Mouse (Mus musculus): ENCODE measurements around the gene Dnah1. TPM values are rescaled to one million over a fixed set of nuclear protein-coding genes. Genes with fewer than 3 reads are reported as not detected.
A peak's percentile ranks its signal among the peaks of the same experiment; 100 is the strongest.

Gene Dnah1
- polyA plus RNA-seq, 2 experiments = 0.13 to 0.14 TPM

DNA sequence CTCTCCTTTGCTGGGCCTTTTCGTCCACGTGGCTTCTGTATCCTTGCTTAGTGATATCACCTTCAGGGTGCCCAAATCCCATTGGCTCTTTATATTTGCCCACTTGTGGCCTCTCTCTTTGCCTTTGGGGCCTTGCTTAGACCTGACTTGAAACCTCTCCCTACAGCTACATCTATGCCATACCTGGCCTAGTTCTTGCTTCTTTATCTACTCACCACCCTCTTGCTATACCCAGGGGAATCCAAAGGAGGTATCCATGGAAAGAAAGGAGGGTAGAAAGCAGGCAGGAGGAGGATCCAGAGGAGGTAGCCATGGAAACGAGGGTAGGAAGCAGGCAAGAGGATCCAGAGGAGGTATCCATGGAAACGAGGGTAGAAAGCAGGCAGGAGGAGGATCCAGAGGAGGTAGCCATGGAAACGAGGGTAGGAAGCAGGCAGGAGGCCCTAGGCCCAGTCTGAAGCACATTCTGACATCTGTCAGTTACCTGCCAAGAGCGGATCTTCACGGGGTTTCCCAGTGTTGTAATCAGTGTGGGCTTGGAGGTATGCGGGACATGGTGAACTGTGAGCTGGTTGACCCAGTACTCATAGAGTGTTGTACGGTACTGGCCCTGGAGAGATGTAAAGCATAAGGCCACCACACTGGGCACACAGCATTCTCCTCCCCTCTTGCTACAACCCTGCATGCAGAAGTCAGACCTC is 55.2 kb downstream of the Dnah1 start:
- H3K4me1 ChIP-seq (replicated peaks; ENCODE audit: control insufficient read depth in 2 of 2, insufficient read depth in 2 of 2, low read length in 1 of 2) = no peaks in the 10 kb centered on the region
- WGBS (ENCODE audit: insufficient replicate concordance) = 56% methylated on average over 9 of the region's 9 CpGs
- DNase-seq (ENCODE audit: low read depth in 3 of 3, low spot score in 3 of 3) (no peak), ATAC-seq (ENCODE audit: insufficient read depth) (no peak)
- no peaks in the 10 kb centered on the region for H3K27me3 ChIP-seq (ENCODE audit: control insufficient read depth, insufficient read depth, low read length)
- no peak overlapping the region for H3K27ac ChIP-seq
- H3K4me2 ChIP-seq (ENCODE audit: low read depth) = no peak overlapping the region
- no peak for TF ChIP-seq EP300 (IDR thresholded peaks at IDR 0.05; ENCODE audit: low read depth)
- TF ChIP-seq CTCF (IDR thresholded peaks at IDR 0.05; ENCODE audit: low read depth) = no peak
- no peaks in the 10 kb centered on the region for H3K9me3 ChIP-seq (ENCODE audit: control insufficient read depth, low read length)
- H3K36me3 ChIP-seq (replicated peaks; ENCODE audit: control insufficient read depth, insufficient read depth, low read depth) = no peaks in the 10 kb centered on the region
- H3K9ac ChIP-seq (replicated peaks) = no peak overlapping the region
- no peak overlapping the region for H3K4me3 ChIP-seq (ENCODE audit: insufficient read depth in 1 of 2, low read depth in 2 of 2, low read length in 2 of 2)

DNA sequence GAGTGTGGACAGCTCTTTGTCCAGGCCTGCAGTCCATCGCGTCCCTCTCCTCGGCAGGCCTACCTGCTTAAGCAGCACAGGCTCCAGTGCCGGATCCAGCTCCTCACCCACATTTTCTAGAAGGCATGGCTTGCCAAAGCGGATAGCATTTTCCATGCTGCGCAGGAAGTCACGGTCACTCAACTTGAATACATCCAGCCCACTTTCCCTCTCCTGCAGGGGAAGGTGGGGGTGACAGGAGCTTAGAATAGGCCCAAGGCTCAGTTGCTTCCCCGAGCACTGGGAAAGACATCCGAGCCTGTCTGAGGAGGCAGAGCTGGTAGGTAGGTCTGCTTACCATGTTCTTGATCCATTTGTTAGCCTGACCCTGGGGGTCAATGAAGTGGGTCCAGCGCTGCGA is 56.0 kb downstream of the Dnah1 start:
- H3K4me1 ChIP-seq (replicated peaks; ENCODE audit: control insufficient read depth in 2 of 2, insufficient read depth in 2 of 2, low read length in 1 of 2) = no peaks in the 10 kb centered on the region
- no peak for DNase-seq (ENCODE audit: low read depth in 3 of 3, low spot score in 3 of 3)

DNA sequence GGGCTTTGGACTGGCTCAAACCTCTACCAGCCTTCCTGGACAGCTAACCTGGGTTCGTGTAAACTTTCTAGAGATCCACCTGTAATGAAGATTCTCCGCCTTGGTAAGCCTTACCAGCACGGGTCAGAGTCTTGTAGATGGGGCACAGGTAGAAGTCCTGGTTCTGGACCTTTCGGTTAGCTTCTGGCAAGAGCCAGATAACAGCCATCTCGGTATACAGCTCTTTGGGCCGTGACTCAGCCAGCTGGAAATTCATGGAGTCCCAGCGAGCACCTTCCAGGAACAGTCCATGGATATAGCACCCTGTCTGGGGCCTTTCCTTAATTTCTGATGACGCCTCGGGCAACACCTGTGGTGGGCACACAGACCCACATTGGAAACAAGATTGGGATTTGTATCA is 62.8 kb downstream of the Dnah1 start:
- H3K27me3 ChIP-seq (ENCODE audit: control insufficient read depth, insufficient read depth, low read length) = no peaks in the 10 kb centered on the region
- H3K4me1 ChIP-seq (replicated peaks; ENCODE audit: control insufficient read depth in 2 of 2, insufficient read depth in 2 of 2, low read length in 1 of 2) = peaks cover 27 to 30% of the 10 kb centered on the region in 2 experiments
- ATAC-seq (ENCODE audit: insufficient read depth) = peak; percentile 72
- no peaks in the 10 kb centered on the region for H3K9me3 ChIP-seq (ENCODE audit: control insufficient read depth, low read length)
- 47% methylated on average over 9 of the region's 9 CpGs for WGBS (ENCODE audit: insufficient replicate concordance)
- peak overlapping the region; percentile 97 for H3K27ac ChIP-seq
- peak overlapping the region; percentile 3 to 44; a peak in 3 of 4 replicates for H3K4me3 ChIP-seq (ENCODE audit: insufficient read depth in 1 of 2, low read depth in 2 of 2, low read length in 2 of 2)
- peak; percentile 45 to 56 (median 45) for DNase-seq (ENCODE audit: low read depth in 3 of 3, low spot score in 3 of 3)
- H3K9ac ChIP-seq (replicated peaks) = peak overlapping the region; percentile 63
- peaks cover 39% of the 10 kb centered on the region for H3K36me3 ChIP-seq (replicated peaks; ENCODE audit: control insufficient read depth, insufficient read depth, low read depth)
- peak overlapping the region; percentile 68 for H3K4me2 ChIP-seq (ENCODE audit: low read depth)
- TF ChIP-seq CTCF (IDR thresholded peaks at IDR 0.05; ENCODE audit: low read depth) (no peak), EP300 (IDR thresholded peaks at IDR 0.05; ENCODE audit: low read depth) (peak; percentile 69)

More for the DNA sequence above, 56.0 kb downstream of the Dnah1 start:
- ATAC-seq (ENCODE audit: insufficient read depth) = no peak
- no peak overlapping the region for H3K4me2 ChIP-seq (ENCODE audit: low read depth)
- no peak overlapping the region for H3K4me3 ChIP-seq (ENCODE audit: insufficient read depth in 1 of 2, low read depth in 2 of 2, low read length in 2 of 2)
- TF ChIP-seq CTCF (IDR thresholded peaks at IDR 0.05; ENCODE audit: low read depth) (no peak), EP300 (IDR thresholded peaks at IDR 0.05; ENCODE audit: low read depth) (no peak)
- H3K9ac ChIP-seq (replicated peaks) = no peak overlapping the region
- no peaks in the 10 kb centered on the region for H3K36me3 ChIP-seq (replicated peaks; ENCODE audit: control insufficient read depth, insufficient read depth, low read depth)
- H3K27me3 ChIP-seq (ENCODE audit: control insufficient read depth, insufficient read depth, low read length) = no peaks in the 10 kb centered on the region
- no peak overlapping the region for H3K27ac ChIP-seq
- WGBS (ENCODE audit: insufficient replicate concordance) = 81% methylated on average over 11 of the region's 11 CpGs
- no peaks in the 10 kb centered on the region for H3K9me3 ChIP-seq (ENCODE audit: control insufficient read depth, low read length)

DNA sequence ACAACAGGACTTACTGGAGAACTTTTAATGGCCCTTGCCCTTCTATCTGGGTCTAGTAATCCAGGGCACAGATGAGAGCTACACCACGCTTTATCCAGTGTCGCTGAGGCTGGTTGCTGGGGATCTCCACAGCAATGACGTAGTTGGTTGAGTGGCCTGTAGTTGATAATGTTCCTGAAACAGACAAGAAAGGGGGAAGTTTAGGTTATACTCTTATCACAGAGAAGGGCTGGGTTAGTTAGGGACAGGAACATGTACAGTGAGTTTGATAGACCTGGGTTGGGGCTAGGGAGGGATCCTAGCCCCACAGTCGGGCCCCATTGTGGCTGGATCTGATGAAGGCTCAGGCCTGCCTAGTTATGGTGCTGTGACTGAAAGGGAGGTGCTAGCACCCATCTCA is 63.3 kb downstream of the Dnah1 start:
- no peaks in the 10 kb centered on the region for H3K27me3 ChIP-seq (ENCODE audit: control insufficient read depth, insufficient read depth, low read length)
- peak; percentile 96 for ATAC-seq (ENCODE audit: insufficient read depth)
- H3K4me2 ChIP-seq (ENCODE audit: low read depth) = peak overlapping the region; percentile 68
- peak overlapping the region; percentile 97 for H3K27ac ChIP-seq
- DNase-seq (ENCODE audit: low read depth in 3 of 3, low spot score in 3 of 3) = peak; percentile 74 to 85 (median 75)
- TF ChIP-seq CTCF (IDR thresholded peaks at IDR 0.05; ENCODE audit: low read depth) = no peak
- TF ChIP-seq EP300 (IDR thresholded peaks at IDR 0.05; ENCODE audit: low read depth) = peak; percentile 65
- no peaks in the 10 kb centered on the region for H3K9me3 ChIP-seq (ENCODE audit: control insufficient read depth, low read length)
- H3K36me3 ChIP-seq (replicated peaks; ENCODE audit: control insufficient read depth, insufficient read depth, low read depth) = peaks cover 44% of the 10 kb centered on the region
- peak overlapping the region; percentile 63 for H3K9ac ChIP-seq (replicated peaks)
- 23% methylated on average over 4 of the region's 4 CpGs for WGBS (ENCODE audit: insufficient replicate concordance)
- peak overlapping the region; percentile 3 to 44; a peak in 3 of 4 replicates for H3K4me3 ChIP-seq (ENCODE audit: insufficient read depth in 1 of 2, low read depth in 2 of 2, low read length in 2 of 2)
- H3K4me1 ChIP-seq (replicated peaks; ENCODE audit: control insufficient read depth in 2 of 2, insufficient read depth in 2 of 2, low read length in 1 of 2) = peaks cover 27 to 30% of the 10 kb centered on the region in 2 experiments

DNA sequence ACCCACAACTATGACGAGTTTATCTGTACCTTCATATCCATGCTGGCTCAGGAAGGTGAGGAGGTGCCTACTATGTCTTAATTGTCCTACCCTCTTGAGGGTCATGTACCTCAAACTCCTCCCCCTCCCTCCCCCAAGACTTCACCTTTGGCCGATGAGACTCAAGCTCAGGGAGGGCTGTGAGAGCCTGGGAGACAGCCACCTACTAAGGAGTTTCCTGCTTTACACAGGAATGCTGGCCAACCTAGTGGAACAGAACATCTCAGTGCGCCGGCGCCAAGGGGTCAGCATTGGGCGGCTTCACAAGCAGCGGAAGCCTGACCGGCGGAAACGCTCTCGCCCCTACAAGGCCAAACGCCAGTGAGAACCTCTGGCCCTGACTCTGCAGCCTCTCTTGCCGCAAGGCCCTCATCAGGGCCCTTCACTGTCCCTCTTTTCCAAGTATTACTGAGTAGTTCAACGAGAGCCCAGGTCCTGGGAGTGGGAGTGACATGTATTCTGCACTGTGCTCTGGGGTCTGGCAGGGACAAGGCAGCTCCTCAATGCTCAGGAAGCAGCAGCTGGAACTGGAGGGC is 65.1 kb downstream of the Dnah1 start:
- Histone ChIP-seq H3K4me2 (ENCODE audit: low read depth) (no peak overlapping the region), H3K9me3 (ENCODE audit: control insufficient read depth, low read length) (no peaks in the 10 kb centered on the region), H3K4me3 (ENCODE audit: insufficient read depth in 1 of 2, low read depth in 2 of 2, low read length in 2 of 2) (no peak overlapping the region), H3K36me3 (replicated peaks; ENCODE audit: control insufficient read depth, insufficient read depth, low read depth) (peaks cover 62% of the 10 kb centered on the region), H3K4me1 (replicated peaks; ENCODE audit: control insufficient read depth in 2 of 2, insufficient read depth in 2 of 2, low read length in 1 of 2) (peaks cover 27 to 30% of the 10 kb centered on the region in 2 experiments), H3K9ac (replicated peaks) (no peak overlapping the region), H3K27me3 (ENCODE audit: control insufficient read depth, insufficient read depth, low read length) (no peaks in the 10 kb centered on the region), H3K27ac (0 out of 2 replicates have a peak overlapping the region, but pooled peaks have one; percentile 97)
- WGBS (ENCODE audit: insufficient replicate concordance) = 92% methylated on average over 14 of the region's 14 CpGs
- DNase-seq (ENCODE audit: low read depth in 3 of 3, low spot score in 3 of 3) = no peak
- no peak for ATAC-seq (ENCODE audit: insufficient read depth)
- TF ChIP-seq CTCF (IDR thresholded peaks at IDR 0.05; ENCODE audit: low read depth) = no peak
- TF ChIP-seq EP300 (IDR thresholded peaks at IDR 0.05; ENCODE audit: low read depth) = no peak
